In the genomic region with DNA sequence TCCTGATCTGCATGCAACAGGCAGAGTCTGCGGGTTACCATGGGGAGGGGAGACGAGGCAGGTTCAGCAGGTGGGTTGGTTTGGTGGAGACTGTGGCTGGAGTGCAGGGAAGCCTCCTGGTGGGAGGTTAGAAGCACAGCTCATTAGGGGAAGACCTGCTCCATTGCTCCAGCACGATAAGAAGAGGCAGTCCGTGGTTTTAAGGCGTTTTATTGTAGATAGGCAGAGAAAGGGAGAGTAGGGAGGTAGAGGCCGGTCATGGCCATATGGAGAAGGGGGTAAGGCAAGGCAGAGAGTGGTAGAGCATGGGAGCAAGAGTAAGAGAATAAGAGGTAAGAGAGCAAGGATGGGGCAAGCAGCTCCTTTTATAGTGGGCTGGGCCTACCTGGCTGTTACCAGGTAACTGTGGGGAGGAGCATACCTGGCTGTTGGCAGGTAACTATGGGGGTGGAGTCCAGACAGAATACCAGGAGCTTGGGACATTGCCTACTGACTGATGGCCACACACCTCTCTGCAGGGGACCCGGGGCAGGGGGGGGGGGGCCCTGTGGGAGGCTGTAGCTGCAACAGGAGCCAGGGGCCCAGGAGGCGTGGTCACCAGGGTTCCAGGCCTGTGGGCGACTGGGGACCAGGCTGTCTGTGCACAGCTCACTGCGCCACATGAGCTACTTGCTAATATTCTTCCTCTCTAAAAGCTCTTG, we compare ENCODE assay signal across 1 mouse cellular context.
TF ChIP-seq lines count a peak whose summit lies in the region.

No protein-coding gene starts in this region.

TF ChIP-seq in MEL, 35 proteins besides CTCF, POLR2A, EP300 and RAD21:
- TF ChIP-seq POLR2AphosphoS2 (IDR thresholded peaks at IDR 0.05; ENCODE audit: low read length), result no peak
- TF ChIP-seq TAL1 (IDR thresholded peaks at IDR 0.05; ENCODE audit: low read length), result peak; percentile 33
- TF ChIP-seq MYB (IDR thresholded peaks at IDR 0.05; ENCODE audit: low read depth, low read length), result no peak
- no peak for TF ChIP-seq TCF12 (IDR thresholded peaks at IDR 0.05; ENCODE audit: low read depth, low read length)
- TF ChIP-seq JUND (IDR thresholded peaks at IDR 0.05; ENCODE audit: low read depth, low read length), result no peak
- no peak for TF ChIP-seq ZMIZ1 (IDR thresholded peaks at IDR 0.05; ENCODE audit: low read depth, low read length)
- no peak for TF ChIP-seq MAFK (IDR thresholded peaks at IDR 0.05; ENCODE audit: borderline replicate concordance, low read depth, low read length)
